Mouse (Mus musculus): ENCODE measurements around the gene Epn2.
"Not testable (repeated sequence)": the region's sequence is repeated elsewhere in the genome, so short reads cannot be mapped to it uniquely, and the experiment has no call there.

Gene Epn2

GRCm38 (mm10) chr11:61590516-61591213 lies 11.2 kb upstream of the Epn2 start:
- no peak for DNase-seq

DNA sequence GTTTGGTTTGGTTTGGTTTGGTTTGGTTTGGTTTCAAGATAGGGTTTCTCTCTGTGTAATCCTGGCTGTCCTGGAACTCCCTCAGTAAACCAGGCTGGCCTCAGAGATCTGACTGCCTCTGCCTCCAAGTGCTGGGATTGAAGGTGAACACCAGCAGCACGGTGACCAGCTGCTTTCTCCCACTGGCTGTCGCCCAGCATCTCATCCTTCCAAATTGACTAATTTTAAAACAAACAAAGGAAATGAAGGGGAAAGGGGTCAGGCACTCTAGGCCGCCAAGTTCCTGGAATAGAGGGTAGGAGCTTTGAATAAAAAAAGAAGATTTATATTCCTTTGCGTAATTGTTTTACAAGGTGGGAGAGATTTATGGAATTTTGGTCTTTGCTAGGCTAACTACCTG lies 5.9 kb upstream of the Epn2 start:
- DNase-seq: no peak

DNA sequence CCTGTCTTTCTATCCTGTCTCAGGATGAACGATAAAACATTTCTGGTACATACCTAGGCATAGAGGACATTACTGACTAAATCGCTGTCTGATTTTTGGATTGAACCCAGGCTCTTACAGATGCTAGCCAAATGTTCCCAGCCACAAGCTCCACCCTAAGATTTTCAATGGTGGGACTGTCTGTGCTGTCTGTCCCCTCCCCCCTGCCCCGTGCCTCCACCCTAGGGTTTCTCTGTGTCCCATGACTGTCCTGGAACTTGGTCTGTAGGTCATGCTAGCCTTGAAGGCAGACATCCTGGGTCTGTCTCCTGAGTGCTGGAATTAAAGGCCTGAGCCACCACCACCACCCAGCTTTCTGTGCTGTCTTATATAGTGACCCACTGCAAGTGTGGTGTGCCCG lies 5.3 kb upstream of the Epn2 start:
- DNase-seq: no peak

GRCm38 (mm10) chr11:61584096-61584495 lies 4.6 kb upstream of the Epn2 start:
- DNase-seq: no peak

DNA sequence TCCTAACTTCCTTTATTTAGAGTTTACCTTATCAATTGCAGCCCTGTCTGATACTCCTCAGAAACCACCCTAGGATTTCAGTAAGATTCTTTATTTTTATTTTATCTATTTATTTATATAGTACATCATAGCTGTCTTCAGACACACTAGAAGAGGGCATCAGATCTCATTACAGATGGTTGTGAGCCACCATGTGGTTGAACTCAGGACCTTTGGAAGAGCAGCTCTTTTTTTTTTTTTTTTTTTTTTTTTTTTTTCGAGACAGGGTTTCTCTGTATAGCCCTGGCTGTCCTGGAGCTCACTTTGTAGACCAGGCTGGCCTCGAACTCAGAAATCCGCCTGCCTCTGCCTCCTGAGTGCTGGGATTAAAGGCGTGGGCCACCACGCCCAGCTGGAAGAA lies 3.3 kb upstream of the Epn2 start:
- not testable (repeated sequence) for DNase-seq

DNA sequence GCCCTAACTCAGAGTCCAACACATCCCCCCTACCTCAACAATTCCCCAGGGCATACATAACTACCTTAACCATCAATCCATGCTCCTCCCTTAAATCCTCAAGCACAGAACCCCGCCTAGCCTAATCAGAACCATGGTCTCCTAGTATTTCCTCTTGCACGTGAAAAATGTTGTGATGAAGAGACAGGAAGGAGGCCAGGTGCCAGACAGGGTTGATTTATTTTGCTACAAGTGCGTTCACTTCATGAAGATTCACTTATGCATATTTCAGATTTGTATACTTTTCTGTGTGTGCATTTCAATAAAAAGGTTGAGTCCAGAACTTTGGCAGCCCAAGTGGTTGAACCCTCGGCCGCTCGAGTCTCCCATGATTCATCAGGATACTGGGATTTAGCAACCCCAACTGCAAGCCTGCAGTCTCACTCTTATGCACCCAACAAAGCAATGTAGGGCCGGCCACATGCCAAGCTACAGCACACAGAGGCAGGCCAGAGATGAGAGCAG lies 443 bp upstream of the Epn2 start:
- no peak for DNase-seq

DNA sequence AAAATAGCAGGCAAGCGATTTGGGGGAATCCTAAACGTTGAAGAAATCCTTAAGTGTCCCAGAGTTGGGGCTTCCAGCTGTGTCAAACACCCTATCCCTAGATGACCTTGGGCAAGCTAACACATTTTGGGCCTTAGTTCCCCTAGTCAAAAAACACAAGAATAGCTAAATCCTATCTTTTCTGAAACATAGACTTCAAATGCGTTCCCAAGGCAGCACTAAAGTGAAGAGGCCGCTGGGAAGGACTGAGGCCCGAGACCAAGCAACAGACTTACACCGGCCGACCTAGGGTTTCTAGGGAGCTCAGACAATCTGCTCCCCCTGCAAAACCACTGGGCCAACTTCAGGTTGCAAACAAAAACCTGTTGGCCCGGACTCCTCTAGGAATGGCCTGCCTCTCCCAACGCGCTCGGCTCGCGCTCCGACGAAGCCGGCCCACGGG lies 925 bp downstream of the Epn2 start:
- DNase-seq: no peak

GRCm38 (mm10) chr11:61577991-61578390 lies 1.5 kb downstream of the Epn2 start:
- no peak for DNase-seq

- no peak for DNase-seq
Observed at GRCm38 (mm10) chr11:61577349-61577748, 2.1 kb downstream of the Epn2 start.

GRCm38 (mm10) chr11:61573266-61573665 lies 6.2 kb downstream of the Epn2 start:
- DNase-seq: no peak

DNA sequence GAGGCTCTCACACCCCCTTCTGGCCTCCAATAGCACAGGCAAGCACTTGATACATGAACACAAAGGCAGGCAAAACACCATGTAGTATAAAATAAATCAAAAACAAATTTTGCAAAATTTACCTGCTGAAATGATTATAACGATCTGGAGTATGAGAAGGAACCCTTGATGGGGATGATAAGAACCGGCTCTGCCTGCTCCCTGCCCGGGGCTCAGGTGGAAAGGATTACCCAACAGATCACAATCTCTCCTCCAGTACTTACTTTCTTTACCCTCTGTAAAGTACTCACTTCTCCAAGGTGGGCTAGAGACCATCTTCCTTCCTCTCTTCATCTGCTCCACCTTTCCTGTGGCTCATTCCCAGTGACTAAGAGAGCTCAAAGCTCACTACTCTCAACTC lies 8.3 kb downstream of the Epn2 start:
- no peak for DNase-seq

DNA sequence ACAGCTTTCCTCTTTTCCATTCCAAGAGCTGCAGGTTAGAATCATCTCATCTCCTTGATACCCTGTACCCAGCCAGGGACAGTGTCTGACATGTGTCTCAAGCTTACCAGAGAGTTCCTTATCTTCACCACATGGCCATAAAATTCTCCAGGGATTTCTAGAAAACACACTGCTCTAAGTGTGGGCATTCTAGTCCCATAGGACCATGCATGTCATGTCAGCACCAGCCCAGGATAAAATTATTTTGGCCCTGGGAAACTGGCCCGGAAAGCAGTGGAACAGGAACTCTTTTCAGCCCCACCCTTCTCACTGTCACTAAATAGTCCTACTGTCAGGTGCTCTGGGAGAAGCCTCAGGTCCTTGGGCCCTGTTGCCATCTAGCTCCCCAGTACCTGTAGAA lies 9.8 kb downstream of the Epn2 start:
- DNase-seq: no peak

GRCm38 (mm10) chr11:61564566-61564965 lies 14.9 kb downstream of the Epn2 start:
- DNase-seq: no peak

GRCm38 (mm10) chr11:61563939-61564338 lies 15.5 kb downstream of the Epn2 start:
- DNase-seq: no peak

DNA sequence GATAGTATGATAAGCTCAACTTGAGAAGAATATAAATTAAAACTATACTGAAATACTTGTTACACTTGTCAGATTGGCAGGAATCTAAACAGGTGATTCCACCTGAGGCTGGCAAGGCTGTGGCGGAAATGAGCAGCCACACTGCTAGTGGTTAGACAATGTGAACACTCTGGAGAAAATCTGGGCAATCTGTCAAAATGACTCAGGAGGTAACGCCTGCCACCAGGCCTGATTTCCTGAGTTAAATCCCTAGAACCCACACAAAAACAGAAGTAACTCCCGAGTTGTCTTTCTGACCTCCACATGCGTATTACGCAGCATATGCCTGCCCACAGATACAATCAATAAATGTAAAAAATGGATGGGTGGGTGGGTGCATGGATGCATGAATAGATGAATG lies 17.1 kb downstream of the Epn2 start:
- DNase-seq: no peak

DNA sequence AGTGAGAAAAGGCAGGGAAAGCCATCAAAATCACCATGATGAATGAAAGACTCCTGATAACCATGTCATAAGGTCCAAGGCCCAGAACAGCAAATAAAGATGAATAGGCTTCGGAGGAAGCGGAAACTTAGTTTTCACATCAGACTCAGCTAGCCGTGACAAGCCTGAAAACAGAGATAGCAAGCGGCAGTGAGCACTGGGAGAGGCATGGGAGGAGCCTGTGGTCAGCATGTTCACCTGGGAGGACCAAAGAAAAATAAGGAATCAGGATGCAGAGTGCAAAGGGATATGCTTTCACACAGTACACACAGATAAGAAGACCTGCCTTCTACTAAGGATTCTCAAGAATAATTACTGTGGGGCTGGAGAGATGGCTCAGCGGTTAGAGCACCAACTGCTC lies 19.9 kb downstream of the Epn2 start:
- no peak for DNase-seq

GRCm38 (mm10) chr11:61553015-61553754 lies 26.3 kb downstream of the Epn2 start:
- no peak for DNase-seq

DNA sequence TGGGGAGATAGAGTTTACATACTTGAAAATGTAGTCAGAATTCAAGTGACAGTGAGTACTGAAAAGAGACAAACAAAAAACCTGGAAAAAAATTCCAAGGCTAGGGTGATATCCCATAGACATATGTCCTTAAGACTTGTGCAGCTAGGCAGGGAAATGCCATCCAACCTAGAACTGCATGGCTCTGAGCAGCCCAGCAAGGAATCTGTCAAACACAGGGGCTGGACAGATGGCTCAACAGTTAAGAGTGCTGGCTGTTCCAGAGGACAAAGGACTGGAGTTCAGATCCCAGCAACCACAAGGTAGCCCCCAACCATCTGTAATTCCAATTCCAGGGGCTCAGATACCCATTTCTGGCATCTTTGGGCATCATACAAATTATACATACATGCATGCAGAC lies 28.9 kb downstream of the Epn2 start:
- DNase-seq: no peak

DNA sequence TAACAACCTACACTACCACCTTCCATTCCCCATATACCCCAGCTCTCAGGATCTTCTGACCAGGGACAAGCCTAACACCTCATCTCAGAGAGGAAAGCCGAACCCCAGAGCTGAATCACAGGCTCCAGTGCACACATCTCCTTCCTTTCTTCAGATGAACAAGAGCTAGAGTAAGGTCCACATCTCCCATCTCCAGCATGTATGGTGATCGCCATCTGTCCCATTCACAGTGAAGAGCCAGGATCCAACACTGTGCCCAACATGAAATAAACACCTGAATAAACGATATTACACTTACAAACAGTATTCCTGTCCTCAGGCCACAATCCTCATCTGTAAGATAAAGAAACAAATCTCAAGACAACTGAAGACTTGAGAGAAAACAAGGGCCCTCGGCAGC lies 31.8 kb downstream of the Epn2 start:
- DNase-seq: no peak

- no peak for DNase-seq
Observed at GRCm38 (mm10) chr11:61546452-61546851, 33.0 kb downstream of the Epn2 start.

DNA sequence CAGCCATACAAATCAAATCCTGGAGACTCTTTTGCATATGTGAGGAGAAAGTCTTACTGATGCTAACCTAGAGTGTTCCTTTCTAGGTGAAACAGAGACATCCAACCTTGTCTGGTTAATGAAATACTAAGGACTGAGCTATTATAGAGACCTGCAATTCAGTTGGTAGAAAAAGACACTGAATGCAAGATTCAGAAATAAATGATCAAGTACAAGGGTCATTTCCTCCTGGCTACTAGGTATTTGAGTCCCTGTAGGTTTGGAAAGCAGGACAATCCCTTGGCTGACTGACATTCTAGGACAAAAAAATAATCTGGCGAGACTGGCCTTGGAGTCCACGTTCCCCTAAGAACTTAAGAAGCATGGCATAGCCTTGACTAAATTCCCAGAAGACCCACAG lies 33.9 kb downstream of the Epn2 start:
- no peak for DNase-seq

- no peak for DNase-seq
Observed at GRCm38 (mm10) chr11:61541106-61541505, 38.4 kb downstream of the Epn2 start.

- no peak for DNase-seq
Observed at GRCm38 (mm10) chr11:61540642-61541041, 38.8 kb downstream of the Epn2 start.

- DNase-seq: no peak
Observed at GRCm38 (mm10) chr11:61537362-61537761, 42.1 kb downstream of the Epn2 start.
